Mouse (Mus musculus): ENCODE results near the gene Pimreg. TPM values are rescaled to one million over a fixed set of nuclear protein-coding genes. Genes with fewer than 3 reads are reported as not detected.

Gene Pimreg
- polyA plus RNA-seq, 1 experiment from 2014 or later, result 43.2 TPM

DNA sequence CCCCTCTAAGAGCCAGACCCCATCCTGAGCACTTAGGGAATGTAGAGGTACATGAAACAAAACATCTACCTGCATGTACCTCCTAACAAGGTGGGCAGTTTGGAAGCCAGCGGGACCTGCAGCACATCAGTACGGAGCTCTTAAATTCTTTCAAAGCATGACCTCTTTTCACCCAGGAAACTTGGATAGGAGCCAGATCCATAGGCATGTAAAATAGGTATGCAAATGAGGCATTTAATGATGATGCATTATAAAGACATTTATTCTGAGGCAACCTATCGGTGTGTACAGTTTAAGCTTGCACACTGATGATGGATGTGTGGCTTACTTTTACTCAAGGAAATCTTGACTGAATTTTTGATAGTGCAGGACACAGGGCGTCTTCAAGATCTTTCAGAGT lies 27.2 kb upstream of the Pimreg start:
- H3K27me3 ChIP-seq (replicated peaks), result peaks cover 4% of the 10 kb centered on the region
- WGBS (ENCODE audit: insufficient replicate concordance), result 76% methylated on average over 4 of the region's 4 CpGs
- H3K9me3 ChIP-seq (replicated peaks), result no peaks in the 10 kb centered on the region
- H3K4me3 ChIP-seq, result no peak overlapping the region
- ATAC-seq, result no peak
- no peak overlapping the region for H3K4me2 ChIP-seq
- H3K9ac ChIP-seq, result no peak overlapping the region
- H3K27ac ChIP-seq, result no peak overlapping the region
- no peaks in the 10 kb centered on the region for H3K36me3 ChIP-seq
- 0 out of 2 replicates have a peak, but pooled peaks cover 4% of the 10 kb centered on the region for H3K4me1 ChIP-seq

DNA sequence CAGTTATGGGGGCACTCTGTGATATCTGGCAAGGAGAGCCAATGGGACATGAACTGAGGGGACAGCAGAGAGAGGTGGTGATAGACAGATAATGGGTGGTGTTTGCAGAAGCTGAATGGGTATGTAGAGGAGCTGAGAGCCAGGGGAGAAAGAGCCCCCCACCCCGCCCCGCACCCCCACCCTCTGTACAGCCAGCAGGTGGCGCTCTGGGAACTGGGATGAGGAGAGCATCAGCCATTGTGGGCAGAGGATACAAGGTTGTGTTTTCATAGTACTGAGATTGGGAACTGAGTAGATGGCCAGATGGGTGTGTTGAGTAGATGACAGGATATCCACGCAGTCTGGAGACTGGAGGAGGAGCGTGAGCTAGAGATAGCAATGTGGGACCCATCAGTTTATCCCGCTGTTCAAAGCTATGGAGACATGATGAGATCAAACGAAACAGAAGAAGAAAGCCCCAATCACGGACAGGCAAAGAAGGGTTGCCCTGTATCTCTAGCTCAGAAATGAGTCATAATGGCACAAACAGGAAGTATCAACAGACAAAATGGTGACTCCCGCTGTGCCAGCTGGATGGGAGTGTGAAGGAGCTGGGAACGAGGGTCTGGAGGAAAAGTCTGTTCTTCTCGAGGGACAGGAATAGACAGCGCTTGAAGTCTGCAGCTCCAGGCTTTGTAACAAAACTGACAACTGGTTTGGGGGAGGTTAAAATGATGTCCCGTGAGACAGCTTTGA lies 25.1 kb upstream of the Pimreg start:
- peaks cover 2% of the 10 kb centered on the region; the same call in 1 of the 2 replicates for H3K4me1 ChIP-seq
- no peak overlapping the region for H3K4me3 ChIP-seq
- no peak overlapping the region for H3K9ac ChIP-seq
- H3K27me3 ChIP-seq (replicated peaks), result peaks cover 3% of the 10 kb centered on the region
- WGBS (ENCODE audit: insufficient replicate concordance), result 56% methylated on average over 13 of the region's 13 CpGs
- H3K9me3 ChIP-seq (replicated peaks), result no peaks in the 10 kb centered on the region
- no peak overlapping the region for H3K4me2 ChIP-seq
- no peak for ATAC-seq
- no peaks in the 10 kb centered on the region for H3K36me3 ChIP-seq
- H3K27ac ChIP-seq, result no peak overlapping the region

DNA sequence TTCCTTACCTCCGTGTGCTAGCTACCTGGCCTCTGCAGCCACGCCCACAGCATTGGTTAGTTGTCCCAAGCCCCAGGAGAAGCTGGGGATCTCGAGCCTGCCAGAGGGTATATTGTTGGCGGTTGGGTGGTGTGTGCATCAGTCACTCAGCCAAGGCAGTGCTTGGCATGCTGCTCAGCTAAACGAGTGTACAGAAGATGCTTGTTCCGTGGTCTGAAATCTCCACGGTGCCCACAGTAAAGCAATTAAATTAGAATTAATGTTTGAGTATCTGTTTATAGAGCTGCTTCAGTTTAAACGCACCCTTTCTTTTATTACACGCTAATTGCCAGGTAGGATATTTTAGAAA lies 24.6 kb upstream of the Pimreg start:
- Histone ChIP-seq H3K36me3 (no peaks in the 10 kb centered on the region), H3K27ac (no peak overlapping the region), H3K27me3 (replicated peaks) (no peaks in the 10 kb centered on the region; the same call in 1 of the 2 replicates), H3K9me3 (replicated peaks) (no peaks in the 10 kb centered on the region), H3K9ac (no peak overlapping the region), H3K4me3 (no peak overlapping the region), H3K4me1 (peaks cover 5% of the 10 kb centered on the region; the same call in 1 of the 2 replicates), H3K4me2 (no peak overlapping the region)
- 59% methylated on average over 9 of the region's 9 CpGs for WGBS (ENCODE audit: insufficient replicate concordance)
- ATAC-seq, result no peak

DNA sequence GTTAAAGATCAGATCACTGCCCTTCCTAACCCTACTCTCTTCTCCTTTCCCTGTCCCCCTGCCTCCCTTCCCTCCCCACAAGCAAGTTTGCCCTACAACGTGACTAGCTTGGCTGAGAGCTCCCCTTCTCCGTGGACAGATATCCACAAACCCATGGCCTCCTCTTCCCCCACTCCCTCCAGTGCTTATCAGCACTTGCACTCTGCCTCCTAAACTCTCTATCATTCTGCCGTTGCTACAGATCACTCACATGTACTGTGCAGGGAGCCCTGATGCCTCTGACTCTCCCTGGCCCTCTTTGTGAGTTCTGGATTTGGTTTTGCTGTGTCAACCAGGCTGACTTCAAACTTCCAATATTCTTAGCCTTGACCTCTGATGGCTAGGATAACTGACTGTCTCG lies 20.8 kb upstream of the Pimreg start:
- Histone ChIP-seq H3K9me3 (replicated peaks) (no peaks in the 10 kb centered on the region), H3K4me2 (no peak overlapping the region), H3K4me1 (peaks cover 16% of the 10 kb centered on the region; the same call in 1 of the 2 replicates), H3K27ac (no peak overlapping the region), H3K4me3 (no peak overlapping the region), H3K27me3 (replicated peaks) (no peaks in the 10 kb centered on the region), H3K9ac (no peak overlapping the region), H3K36me3 (no peaks in the 10 kb centered on the region)
- peak; percentile 78 for ATAC-seq
- WGBS (ENCODE audit: insufficient replicate concordance), result 30% methylated on average over 4 of the region's 4 CpGs

DNA sequence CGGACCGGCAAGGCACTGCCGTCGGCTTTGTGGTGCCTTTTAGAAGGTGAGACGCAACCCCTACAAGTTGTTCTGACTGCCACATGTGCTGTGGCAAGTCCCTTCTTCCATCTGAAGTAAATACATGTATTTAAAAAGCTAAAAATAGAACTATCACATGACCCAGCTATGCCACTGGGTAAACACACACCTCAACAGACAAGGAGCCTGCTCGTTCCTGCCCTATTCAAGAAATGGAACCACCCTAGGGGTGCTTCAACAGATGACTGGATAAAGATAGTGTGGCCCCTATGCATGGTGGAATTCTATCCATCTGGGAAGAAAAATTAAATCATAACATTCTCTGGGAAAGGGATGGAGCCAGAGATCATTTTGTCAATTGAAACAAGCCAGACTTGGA lies 19.0 kb upstream of the Pimreg start:
- Histone ChIP-seq H3K4me3 (no peak overlapping the region), H3K4me1 (peaks cover 16% of the 10 kb centered on the region; the same call in 1 of the 2 replicates), H3K36me3 (no peaks in the 10 kb centered on the region), H3K27me3 (replicated peaks) (no peaks in the 10 kb centered on the region), H3K4me2 (no peak overlapping the region), H3K27ac (no peak overlapping the region), H3K9ac (no peak overlapping the region), H3K9me3 (replicated peaks) (no peaks in the 10 kb centered on the region)
- WGBS (ENCODE audit: insufficient replicate concordance), result 74% methylated on average over 6 of the region's 6 CpGs
- ATAC-seq, result no peak

DNA sequence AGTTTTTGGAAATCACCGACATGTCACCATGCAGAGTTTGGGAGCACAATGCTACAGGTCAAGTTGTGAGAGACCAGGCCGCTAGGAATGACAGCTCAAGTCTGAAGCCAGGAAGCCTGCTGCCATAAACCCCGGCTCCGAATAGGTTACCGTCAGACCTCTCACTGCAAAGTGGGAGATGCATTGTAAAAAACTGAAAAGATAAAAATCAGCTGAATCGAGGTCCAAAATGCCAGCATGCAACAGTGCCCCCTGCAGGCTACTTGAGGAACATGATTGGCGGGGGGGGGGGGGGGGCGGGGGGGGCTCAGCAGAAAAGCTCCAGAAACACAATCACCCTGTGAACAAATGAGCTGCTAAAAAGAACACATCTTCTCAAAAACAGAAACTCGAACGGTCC lies 18.3 kb upstream of the Pimreg start:
- H3K36me3 ChIP-seq, result no peaks in the 10 kb centered on the region
- H3K4me1 ChIP-seq, result peaks cover 16% of the 10 kb centered on the region; the same call in 1 of the 2 replicates
- H3K4me3 ChIP-seq, result no peak overlapping the region
- WGBS (ENCODE audit: insufficient replicate concordance), result 31% methylated on average over 10 of the region's 10 CpGs
- no peak overlapping the region for H3K9ac ChIP-seq
- no peaks in the 10 kb centered on the region for H3K9me3 ChIP-seq (replicated peaks)
- peaks cover 2% of the 10 kb centered on the region; the same call in 1 of the 2 replicates for H3K27me3 ChIP-seq (replicated peaks)
- no peak overlapping the region for H3K27ac ChIP-seq
- ATAC-seq, result no peak
- H3K4me2 ChIP-seq, result no peak overlapping the region

DNA sequence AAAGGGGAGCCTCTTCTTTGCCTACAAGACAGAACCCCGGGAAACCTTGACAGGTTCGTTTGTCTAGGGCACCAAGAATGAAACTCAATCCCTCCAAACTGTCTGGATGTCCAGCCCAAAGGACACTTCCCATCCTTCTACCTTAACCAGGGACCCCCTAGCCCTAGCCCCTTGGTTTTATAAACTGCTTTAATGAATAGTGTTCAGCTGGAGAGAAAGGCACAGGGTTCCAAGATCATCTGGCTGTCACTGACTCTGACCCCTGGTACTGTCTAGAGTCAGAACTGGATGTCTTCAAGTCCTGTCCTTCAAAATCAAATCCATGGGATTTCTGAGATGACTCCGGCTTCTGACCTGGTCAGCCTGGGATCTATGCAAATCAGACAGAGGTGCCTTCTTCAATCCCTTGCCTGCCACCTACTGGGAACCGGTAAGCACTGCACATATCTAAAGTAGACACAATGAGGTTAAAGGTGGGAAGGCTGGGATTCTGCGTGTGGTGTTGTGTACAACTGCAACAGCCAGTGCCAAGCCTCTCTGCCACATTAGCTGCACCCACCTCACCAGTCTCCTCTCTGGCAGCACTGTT lies 17.5 kb upstream of the Pimreg start:
- H3K27ac ChIP-seq, result no peak overlapping the region
- H3K4me1 ChIP-seq, result peaks cover 16% of the 10 kb centered on the region; the same call in 1 of the 2 replicates
- no peaks in the 10 kb centered on the region for H3K9me3 ChIP-seq (replicated peaks)
- H3K9ac ChIP-seq, result no peak overlapping the region
- H3K36me3 ChIP-seq, result no peaks in the 10 kb centered on the region
- 32% methylated on average over 5 of the region's 5 CpGs for WGBS (ENCODE audit: insufficient replicate concordance)
- H3K27me3 ChIP-seq (replicated peaks), result peaks cover 9% of the 10 kb centered on the region
- no peak overlapping the region for H3K4me3 ChIP-seq
- no peak overlapping the region for H3K4me2 ChIP-seq
- ATAC-seq, result peak; percentile 19; the same call in 1 of the 2 replicates

DNA sequence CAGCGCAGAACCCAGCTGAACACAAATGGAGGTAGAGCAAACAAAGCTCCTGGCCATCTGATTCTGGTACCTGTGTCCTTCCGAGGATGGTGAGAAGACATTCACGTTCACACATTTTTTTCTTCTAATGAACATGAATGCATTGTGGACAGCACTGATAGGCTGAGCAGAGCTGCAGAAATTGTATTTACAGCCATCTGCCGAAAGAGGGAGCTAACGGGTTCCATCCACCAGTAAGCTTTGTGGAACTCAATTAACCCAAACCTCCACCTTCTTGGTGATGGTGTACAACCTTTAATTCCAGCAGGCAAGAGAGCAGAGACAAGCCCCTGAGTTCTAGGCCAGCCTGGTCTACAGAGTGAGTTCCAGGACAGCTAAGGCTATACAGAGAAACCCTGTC lies 16.0 kb upstream of the Pimreg start:
- Histone ChIP-seq H3K36me3 (no peaks in the 10 kb centered on the region), H3K4me2 (no peak overlapping the region), H3K4me1 (peaks cover 16% of the 10 kb centered on the region; the same call in 1 of the 2 replicates), H3K4me3 (no peak overlapping the region), H3K9ac (no peak overlapping the region), H3K27me3 (replicated peaks) (peaks cover 24% of the 10 kb centered on the region), H3K27ac (no peak overlapping the region), H3K9me3 (replicated peaks) (no peaks in the 10 kb centered on the region)
- WGBS (ENCODE audit: insufficient replicate concordance), result 23% methylated on average over 5 of the region's 5 CpGs
- no peak for ATAC-seq

DNA sequence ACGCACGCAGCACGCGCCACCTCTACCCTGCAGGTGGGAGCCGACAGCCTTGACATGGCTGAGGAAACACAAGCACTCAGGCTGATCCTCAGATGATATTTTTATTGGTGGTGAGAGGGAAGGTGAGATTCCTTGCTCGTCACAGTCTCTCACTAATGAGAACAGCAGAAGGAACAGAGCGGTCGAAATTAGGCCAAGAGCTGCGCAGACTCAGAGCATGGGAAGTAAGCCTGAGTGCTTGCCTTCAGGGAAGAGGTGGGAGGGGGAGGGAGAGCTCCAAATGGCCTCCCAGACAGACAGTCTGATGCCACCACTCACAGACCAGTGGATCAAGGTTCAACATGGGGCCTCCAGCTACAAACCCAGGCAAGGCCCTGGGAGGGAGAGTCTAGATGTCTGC lies 15.3 kb upstream of the Pimreg start:
- 79% methylated on average over 9 of the region's 9 CpGs for WGBS (ENCODE audit: insufficient replicate concordance)
- H3K9me3 ChIP-seq (replicated peaks), result no peaks in the 10 kb centered on the region

DNA sequence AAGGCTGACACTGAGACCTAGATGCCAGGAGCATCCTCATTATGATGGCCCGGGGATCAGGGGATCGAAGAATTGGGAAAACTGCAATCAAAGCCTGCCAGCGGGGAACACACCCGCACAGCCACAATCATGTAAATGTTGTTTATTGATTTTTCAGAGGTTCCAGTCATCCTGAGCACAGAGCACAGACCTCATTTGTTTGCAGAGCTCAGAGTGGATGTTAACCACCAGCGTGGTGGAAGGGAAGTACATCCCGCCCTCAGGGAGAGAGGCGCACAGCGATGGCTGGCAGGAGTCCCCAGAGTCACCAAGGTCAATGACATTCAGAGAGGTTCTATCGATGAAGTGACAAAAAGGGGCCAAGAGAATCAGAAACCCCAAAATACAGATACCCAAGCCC lies 14.0 kb upstream of the Pimreg start:
- WGBS (ENCODE audit: insufficient replicate concordance), result 63% methylated on average over 9 of the region's 9 CpGs
- no peaks in the 10 kb centered on the region for H3K9me3 ChIP-seq (replicated peaks)
- no peaks in the 10 kb centered on the region for H3K36me3 ChIP-seq
- H3K27me3 ChIP-seq (replicated peaks), result peaks cover 24% of the 10 kb centered on the region
- H3K4me2 ChIP-seq, result no peak overlapping the region
- H3K27ac ChIP-seq, result no peak overlapping the region
- no peak for ATAC-seq
- 0 out of 2 replicates have a peak, but pooled peaks cover 11% of the 10 kb centered on the region for H3K4me1 ChIP-seq
- H3K9ac ChIP-seq, result no peak overlapping the region
- no peak overlapping the region for H3K4me3 ChIP-seq

More for the DNA sequence above, 15.3 kb upstream of the Pimreg start:
- no peak overlapping the region for H3K4me3 ChIP-seq
- H3K27me3 ChIP-seq (replicated peaks), result peaks cover 24% of the 10 kb centered on the region
- peaks cover 16% of the 10 kb centered on the region; the same call in 1 of the 2 replicates for H3K4me1 ChIP-seq
- H3K27ac ChIP-seq, result no peak overlapping the region
- ATAC-seq, result no peak
- H3K4me2 ChIP-seq, result no peak overlapping the region
- H3K9ac ChIP-seq, result no peak overlapping the region
- H3K36me3 ChIP-seq, result no peaks in the 10 kb centered on the region

DNA sequence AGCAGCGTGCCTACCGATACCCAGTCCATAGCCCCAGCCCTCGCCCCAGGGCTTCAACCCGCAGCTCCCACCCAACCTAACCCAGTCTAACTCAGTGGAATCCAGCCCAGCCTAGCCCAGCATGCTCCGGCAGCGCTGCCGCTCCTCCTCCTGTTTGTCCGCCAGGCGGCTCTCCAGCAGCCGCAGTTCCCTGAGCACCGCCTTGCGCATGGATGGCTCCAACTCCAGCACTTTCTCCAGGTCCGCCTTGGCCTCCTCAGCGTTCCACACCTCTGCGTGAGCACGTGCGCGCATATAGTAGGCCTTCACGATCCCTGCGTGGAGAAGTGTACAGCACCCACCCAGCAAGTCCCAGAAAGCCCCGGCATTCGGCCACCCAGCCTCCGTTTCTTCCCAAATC lies 12.7 kb upstream of the Pimreg start:
- H3K4me1 ChIP-seq, result 0 out of 2 replicates have a peak, but pooled peaks cover 2% of the 10 kb centered on the region
- no peak overlapping the region for H3K4me2 ChIP-seq
- 22% methylated on average over 23 of the region's 23 CpGs for WGBS (ENCODE audit: insufficient replicate concordance)
- no peaks in the 10 kb centered on the region for H3K36me3 ChIP-seq
- H3K9me3 ChIP-seq (replicated peaks), result no peaks in the 10 kb centered on the region
- H3K9ac ChIP-seq, result no peak overlapping the region
- no peak overlapping the region for H3K4me3 ChIP-seq
- peaks cover 24% of the 10 kb centered on the region for H3K27me3 ChIP-seq (replicated peaks)
- no peak overlapping the region for H3K27ac ChIP-seq
- ATAC-seq, result no peak

DNA sequence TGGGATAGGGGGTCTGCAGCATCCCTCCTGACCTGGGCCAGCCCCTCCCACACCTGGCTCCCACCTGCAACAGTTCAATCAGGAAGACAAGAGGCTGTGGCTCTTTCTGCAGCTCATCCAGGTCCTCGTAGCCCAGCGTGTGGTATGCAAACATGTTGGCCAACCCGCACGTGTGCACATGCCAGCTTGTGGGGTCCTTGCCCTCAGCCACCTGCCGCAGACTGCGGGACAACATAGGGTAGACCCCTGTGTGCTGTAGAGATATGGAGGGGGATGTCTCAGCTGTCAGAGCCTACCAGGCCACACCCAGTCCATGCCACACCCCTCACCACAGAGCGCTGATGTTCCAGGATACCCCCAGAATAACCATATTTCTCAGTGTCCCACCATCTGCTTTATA lies 10.5 kb upstream of the Pimreg start:
- WGBS (ENCODE audit: insufficient replicate concordance), result 72% methylated on average over 7 of the region's 7 CpGs
- Histone ChIP-seq H3K9me3 (replicated peaks) (no peaks in the 10 kb centered on the region), H3K4me1 (peaks cover 5% of the 10 kb centered on the region; the same call in 1 of the 2 replicates), H3K36me3 (no peaks in the 10 kb centered on the region), H3K4me2 (no peak overlapping the region), H3K9ac (no peak overlapping the region), H3K27ac (no peak overlapping the region), H3K4me3 (no peak overlapping the region), H3K27me3 (replicated peaks) (peaks cover 26% of the 10 kb centered on the region)
- ATAC-seq, result no peak
